Mouse (Mus musculus) mesoderm, embryonic 11.5 days (tissue): ENCODE measurements around the gene Pde4dip.

Experiments
- DNase-seq: peaks from one replicate; pipeline ENCODE4 v3.0.0-alpha.2; 2012; ENCODE audit warnings: low read depth, low spot score

Pde4dip gene

DNA sequence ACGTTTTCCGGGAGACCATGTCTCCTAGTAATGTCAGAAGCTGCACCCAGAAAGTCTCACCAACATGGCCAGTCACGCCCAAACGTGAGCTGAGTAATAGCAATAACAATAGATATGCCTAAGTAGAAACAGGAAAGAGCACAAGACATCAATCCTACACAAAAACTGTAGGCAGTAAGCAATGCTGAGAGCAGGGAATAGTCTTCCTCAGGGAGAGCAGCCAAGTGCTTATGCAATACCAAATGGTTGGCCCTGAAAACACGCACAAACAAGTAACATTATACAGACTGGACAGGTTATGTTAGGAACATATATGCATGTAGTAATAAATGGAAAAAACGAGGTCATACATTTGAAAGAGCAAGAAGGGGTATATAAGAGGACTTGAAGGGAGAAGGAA, 239.0 kb downstream of the Pde4dip start:
- DNase-seq: no peak

DNA sequence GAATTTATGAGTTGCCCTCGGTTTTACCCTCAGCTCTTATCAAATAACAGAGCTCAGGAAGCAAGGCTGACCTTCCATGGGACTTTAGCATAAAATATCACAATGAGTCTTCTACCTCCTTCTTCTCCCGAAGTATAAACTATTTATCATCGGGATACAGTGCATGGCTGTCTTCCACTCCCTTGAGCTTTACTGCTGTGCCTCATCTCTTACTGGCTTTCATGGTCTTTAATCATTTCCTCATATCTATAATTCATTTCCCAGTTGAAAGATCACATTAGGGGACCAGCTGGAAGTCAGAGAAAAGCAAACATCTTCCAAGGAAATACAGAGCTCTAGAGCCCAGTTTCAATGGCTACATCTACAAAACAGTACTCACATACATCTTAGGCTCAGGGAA, 239.5 kb downstream of the Pde4dip start:
- DNase-seq: no peak

DNA sequence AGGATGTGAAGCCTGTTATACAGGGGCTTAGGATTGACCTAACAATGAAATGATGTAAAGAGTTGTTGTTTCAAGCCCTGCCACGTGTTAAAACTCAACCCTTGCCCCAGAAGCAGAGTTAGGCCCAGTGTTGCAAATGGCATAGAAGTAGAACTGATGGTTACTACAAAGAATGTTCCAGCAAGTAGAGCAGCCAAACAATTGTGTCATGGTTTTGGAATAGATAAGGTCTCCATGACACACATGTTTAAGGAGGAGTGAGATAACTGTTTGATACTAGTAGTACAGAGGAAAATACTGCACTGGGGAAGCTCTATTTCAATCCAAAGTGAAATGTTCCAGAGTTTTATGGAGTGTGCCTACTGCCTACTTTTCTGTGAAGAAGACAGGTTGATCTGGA, 240.0 kb downstream of the Pde4dip start:
- no peak for DNase-seq

DNA sequence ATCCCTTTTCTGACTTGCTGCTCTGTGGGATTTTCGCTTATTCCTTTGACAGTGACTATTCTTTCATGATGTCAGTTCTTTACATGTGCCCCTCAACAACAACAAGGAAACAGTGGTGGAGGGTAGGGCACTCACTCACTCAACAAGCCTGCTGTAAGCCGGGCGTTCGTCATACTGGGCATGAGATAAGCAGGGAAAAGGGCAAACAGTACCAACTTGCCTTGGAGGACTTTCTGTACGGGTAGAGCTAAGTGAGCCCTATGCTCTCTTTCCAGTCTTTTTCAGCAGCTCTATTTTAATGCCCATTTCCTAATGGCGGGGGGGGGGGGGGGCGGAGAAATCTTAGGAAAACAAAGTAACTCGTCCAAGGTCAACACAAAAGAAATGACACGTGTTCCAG, 246.5 kb downstream of the Pde4dip start:
- no peak for DNase-seq

DNA sequence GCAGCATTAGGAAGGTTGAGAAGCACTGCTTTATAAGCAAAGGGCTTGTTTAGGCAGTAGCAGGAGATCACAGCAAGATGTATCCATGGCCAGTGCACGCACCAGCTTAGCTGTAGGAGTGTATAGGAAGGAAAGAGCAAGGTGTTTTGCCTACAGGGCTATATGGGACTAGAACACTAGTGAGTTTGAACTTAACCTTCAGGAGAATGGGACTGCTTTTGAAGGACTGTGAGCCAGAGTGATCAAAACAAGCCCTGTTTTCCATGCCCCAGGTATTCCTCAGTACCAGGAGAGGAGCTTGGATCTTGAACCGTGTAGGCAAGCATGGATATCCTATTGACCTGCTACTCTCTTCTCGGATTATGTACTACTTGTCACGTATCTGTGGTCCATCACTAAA, 247.1 kb downstream of the Pde4dip start:
- DNase-seq: no peak
